Mouse (Mus musculus) layer of hippocampus, adult 11-12 months (tissue): ENCODE results near the gene Atp5g2.
"Not testable (repeated sequence)": the region's sequence is repeated elsewhere in the genome, so short reads cannot be mapped to it uniquely, and the experiment has no call there.

Experiments
- DNase-seq: peaks from one replicate; pipeline ENCODE4 v3.0.0; 2022; ENCODE audit warnings: low spot score

Atp5g2 gene

DNA sequence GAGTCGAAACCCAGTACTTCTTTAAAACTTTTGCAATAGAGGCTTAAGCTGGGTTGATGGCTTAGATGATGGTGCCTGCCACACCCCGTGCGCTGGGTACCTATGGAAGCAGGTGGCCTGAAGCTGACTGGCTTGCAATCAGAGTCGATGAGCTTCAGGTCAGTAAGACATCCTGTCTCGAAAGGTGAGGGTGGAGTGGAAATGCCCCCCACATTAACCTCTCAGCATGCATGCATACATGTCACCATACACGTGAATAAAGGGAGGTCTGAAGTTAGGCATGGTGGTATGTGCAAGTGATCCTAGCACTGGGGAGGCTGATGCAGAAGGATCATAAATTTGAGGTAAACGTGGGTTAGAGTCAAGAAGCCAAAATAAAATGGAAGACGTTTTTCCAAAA lies 2.6 kb downstream of the Atp5g2 start:
- no peak for DNase-seq

DNA sequence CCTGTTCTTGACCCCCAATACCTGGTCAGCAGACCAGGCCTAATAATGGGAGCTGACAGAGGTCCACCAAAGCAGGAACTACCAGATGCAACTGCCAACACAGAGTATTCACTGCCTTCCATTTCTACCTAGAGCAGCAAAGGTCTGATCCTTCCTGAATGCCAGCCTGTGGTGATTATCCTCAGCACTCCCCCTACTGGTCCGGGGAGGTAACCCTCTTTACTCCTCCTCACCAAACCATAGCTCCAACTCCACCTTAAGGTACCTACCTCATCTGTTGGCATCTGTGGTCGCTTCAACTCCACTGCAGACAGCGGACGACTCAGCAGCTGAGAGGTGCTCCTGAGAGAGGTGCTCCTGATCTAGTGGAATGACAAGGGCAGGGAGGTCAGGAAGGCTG lies 6.7 kb downstream of the Atp5g2 start:
- peak; percentile 70 for DNase-seq

DNA sequence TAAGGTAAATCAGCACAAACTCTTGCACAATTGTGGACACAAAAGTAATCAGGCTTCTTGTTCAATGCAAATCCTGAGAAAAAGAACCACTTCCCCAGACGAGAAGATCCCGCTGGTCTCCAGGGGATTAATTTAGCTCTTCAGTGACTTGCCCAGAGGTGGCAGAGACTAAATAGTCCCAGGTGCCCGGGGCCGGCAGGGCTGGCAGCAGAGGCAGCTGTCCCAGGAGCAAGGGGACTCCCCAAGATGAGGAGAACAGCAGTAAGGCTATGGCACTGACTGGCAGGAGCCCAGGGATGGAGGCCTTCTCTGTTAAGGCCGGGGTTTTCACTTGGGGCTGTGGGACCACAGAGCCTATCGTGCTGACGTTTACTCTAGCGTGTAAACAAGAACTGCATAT lies 8.3 kb downstream of the Atp5g2 start:
- no peak for DNase-seq

DNA sequence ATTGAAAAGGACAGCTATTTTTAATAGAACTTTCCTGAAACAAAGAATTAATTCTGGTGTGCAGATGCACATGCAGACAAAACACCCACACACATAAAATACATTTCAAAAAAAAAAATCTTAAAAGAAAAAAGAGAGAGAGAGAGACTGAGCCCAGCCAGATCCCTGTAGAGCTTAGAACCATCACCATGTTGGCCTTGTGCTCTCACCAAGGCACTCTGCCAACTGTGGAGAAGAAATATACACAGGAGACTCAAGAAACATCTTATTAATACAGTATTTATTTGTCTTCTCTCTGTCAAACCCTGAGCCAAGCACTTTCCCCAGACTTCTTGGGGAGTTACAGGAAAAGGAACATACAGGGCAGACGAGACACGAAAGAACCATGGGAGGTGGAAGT lies 9.6 kb downstream of the Atp5g2 start:
- not testable (repeated sequence) for DNase-seq

DNA sequence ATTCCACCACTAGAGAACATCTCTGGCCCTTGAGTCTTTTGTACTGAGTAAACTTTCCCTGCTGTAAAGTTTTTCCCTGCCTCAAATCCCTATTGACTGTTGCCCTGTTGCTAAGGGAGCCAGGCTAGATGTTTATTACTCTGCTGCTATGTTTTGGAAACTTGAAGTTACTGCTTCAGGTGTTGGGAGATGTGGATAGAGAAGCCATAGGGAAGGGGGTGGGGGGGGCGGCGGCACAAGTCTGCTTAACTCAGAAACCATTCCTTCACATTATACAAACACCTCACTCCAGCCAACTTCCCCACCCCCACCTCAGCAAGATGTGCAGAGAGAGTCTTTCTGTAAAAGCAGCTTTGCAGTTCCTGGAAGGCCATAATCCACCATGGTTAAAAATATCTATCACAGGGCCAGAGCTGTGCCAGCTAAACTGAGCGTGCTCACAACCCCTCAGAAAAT lies 14.2 kb downstream of the Atp5g2 start:
- DNase-seq, result no peak

DNA sequence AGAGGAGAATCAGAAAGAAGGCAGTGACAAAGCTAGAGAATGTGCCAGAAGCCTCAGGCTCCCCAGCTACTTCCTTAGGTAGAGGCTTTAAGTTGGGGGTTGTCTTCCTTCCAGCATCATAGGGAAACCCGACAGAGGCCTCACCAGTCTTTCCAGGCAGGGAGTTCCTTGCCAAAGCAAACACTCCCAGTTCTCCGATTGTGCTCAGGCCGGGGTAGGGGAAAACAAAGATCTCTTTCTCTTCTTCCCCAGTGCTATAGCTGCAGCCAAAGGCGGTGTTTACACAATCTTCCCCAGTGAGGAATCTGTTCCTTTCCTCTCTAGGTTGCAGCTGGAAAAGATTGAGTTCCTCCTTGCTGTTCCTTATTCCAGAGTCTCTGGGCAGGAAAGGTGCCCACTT lies 15.5 kb downstream of the Atp5g2 start:
- DNase-seq, result peak; percentile 49

DNA sequence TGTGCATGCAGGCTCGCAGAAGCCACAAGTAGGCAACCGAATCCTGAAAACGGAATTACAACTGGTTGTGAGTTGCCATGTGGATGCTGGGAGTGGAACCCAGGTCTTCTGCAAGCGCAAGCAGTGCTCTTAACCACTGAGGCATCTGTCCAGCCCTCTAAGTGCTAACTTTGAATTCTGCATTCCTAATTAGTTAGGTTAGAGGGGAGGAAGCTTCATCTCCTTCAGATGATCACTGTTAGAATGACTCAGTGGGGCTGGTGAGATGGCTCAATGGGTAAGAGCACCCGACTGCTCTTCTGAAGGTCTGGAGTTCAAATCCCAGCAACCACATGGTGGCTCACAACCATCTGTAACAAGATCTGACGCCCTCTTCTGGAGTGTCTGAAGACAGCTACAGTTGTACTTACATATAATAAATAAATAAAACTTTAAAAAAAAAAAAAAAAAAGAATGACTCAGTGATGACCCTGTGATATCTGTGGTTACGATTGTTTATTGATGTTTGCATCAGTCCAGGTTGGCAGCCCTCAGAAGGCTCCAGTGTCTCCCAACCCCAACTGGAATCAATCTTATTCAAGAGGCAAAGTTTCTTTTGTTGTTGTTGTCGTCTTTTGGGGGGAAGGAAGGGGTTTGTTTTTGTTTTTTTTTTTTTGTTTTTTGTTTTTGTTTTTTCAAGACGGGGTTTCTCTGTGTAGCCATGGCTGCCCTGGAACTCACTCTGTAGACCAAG lies 20.1 kb downstream of the Atp5g2 start:
- DNase-seq, result not testable (repeated sequence)

DNA sequence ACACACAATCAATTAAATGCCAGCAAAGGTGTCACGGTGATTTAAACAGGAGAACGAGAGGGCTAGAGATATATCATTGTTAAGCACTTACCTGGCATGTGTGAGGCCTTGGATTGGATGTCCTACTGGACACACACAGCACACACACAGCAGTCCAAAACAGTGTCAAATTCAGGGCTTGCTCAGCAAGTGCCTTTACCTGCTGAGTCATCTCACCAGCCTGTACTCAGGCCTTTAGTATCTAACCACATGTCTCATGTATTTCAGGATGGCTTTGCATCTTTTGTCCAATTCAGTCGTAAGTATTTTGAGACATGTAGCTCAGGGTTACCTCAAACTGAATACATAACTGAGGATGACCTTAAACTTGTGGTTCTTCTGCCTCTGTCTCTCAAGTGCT lies 21.0 kb downstream of the Atp5g2 start:
- no peak for DNase-seq

DNA sequence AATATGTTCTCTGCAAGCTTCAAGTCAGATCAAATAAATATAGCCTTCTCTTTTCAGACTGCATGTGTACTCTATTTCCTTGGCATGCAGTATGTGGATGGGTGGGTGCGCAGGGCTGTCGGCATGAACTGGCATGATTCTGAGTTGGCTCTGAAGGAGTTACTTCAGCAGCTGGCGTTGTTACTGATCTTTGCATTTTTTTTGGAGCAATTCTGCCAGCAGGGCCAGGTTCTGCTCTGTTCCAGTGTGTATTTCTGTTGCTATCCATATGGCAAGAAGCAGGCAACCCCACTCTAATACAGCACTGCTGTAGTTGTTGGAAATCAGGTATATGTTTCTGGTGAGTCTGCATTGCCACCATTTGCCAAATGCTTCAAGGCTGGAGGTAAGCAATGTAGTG lies 36.3 kb downstream of the Atp5g2 start:
- peak; percentile 69 for DNase-seq

DNA sequence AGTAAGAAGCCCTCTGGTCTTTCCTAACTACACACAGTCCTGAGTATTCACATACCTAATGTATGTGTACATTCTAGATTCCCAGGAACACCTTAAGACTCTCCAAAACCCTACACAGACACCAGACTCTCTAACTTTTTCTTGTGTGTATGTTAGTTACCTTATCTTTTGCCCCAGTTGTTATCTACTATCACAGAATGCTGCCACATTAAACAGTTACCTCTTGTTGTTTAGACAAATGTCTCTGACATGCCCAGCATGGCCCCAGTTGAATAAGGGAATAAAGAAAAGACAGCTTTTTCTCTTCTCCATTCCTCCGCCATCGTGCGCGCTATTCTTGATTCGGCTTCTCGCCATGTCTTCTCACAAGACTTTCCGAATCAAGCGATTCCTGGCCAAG lies 37.5 kb downstream of the Atp5g2 start:
- no peak for DNase-seq

DNA sequence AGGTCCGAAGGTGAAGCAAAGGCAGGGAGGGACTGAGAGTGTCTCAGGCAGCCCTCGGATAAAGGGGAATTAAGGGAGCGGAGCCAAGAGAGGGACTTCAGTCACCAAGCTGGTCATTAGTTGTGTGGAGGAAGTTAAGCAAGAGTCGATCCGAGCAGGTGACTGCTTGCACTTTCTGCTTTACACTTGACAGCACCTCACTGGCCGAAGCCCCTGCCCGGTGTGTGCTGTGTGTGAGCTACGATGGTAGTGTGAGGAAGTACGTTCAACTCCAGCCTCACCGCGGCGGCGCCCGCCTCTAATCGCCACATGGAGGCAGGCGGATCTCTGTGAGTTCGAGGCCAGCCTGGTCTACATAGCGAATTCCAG lies 46.5 kb downstream of the Atp5g2 start:
- no peak for DNase-seq

DNA sequence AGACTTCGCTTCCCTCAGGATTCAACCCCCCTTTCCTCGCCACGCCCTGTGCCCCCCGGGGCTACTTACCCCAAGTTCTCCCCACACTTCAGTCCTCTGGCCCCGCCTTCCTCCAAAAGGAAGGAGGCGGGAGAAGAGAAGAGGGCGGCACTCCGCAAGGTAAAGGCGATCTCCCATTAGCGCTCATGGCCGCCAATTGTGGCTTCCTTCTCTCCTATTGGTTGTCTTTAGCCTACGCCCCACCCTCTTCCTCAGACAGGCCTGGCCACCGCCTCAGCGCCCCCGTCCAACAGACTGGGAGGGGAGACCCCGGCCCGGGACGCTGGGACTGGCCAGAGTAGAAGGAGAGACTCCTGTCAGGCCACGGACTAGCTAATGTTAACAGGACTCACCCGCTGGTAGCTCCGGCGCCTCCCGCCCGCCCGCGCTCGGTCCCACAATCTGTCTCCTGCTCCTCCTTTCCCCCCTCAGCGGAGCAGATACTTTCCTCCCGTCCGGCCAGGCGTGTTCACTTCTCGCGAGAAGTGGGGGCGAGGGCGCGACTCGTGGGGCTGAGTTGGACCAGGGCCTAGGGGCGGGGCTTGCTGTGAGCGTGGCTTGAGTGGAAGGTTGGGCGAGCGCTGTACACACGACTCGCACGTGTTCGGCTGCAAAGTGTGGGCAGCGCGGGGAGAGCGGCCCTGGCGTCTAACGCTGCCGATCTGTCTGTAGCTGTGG lies 47.0 kb downstream of the Atp5g2 start, which contains the start of the genes Gm28047 and Atf7:
Gene Gm28047 (minus strand): TSS at position 98 of the 717 bp plus-strand sequence.
Gene Atf7 (minus strand): TSS at position 495 of the 717 bp plus-strand sequence.
- peak; percentile 99 for DNase-seq

DNA sequence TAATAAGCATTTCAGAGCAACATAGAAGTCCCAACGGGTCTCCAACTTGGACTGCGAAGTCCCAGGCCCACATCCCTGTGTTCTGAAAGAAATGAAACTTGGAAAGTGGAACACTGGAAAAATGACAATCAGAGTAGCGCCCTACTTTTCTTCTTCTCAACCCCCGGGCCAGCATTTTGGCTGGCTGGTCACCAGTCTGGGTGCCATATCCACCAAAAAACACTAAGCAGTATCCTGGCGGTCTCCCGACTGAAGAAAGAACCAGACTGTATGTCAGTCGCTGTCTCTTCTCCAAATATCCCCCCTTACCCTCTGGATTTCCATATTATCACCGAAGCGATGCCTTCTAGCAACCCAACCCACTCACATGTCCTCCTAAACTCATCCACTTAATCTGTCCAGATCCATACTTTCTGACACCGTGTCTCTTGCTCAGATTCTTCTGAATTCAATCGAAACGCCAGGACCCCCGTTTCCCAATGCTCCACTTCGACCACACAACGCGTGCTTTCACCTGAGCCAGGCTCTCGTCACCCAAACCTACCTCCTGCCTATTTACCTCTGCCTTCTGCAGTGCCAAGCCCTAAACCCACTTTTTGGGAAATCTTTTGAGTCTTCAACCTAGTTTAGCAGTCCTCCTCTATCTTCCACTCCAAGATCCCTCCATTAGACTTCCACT lies 47.7 kb downstream of the Atp5g2 start:
- DNase-seq, result no peak

DNA sequence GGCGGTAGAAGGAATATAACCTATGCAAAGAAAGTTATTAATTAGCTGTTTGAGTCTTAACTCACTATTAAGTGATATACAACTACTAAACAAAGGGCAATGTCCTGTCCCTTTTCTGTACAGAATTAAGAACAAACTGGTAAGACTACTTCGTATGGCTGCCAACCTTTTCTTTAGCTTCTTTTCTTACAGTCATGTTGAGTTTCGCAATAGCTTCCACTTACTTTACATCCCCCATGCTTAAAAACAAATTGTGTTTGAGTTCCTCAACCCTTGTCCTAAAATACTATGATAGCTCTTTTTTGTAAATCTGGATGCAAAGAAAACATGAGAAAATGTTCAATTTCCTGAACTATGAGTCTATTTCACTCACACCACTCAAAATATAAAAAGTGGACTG lies 49.0 kb downstream of the Atp5g2 start:
- no peak for DNase-seq

DNA sequence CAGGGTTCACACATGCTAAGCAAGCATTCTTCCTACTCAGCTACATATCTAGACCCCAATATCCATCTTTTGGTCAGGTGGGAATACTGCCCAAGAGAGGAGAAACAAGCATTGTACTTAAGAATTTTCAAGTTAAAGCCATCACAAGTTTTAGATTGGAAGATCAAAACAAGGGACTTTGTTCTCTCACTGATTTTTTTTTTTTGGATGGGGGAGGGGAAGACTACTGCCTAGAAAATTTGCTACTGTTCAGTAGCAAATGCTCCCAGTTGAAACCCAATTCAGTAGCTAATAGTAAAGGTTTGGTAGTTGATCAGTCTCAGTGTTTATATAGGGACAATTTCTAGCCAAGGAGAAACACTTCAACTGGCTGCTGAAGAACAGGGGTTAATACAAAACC lies 49.6 kb downstream of the Atp5g2 start:
- no peak for DNase-seq

DNA sequence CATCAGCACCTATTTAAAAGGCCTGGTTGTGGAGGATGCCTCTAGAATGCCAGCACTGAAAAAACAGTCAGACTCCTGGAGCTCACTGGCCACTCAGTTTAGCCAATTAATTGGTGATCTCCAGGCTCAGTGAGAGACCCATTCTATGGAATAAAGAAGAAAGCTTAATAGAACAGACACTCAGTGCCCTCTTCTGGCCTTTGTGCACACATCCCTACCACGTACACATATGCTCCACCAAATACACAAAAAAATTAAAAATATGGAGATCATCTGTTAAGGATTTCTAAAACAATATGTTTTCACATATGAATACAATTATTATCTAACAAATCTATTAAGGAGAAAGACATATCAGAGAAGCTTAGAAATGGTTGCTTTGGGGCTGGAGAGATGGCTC lies 51.4 kb downstream of the Atp5g2 start:
- DNase-seq, result no peak

DNA sequence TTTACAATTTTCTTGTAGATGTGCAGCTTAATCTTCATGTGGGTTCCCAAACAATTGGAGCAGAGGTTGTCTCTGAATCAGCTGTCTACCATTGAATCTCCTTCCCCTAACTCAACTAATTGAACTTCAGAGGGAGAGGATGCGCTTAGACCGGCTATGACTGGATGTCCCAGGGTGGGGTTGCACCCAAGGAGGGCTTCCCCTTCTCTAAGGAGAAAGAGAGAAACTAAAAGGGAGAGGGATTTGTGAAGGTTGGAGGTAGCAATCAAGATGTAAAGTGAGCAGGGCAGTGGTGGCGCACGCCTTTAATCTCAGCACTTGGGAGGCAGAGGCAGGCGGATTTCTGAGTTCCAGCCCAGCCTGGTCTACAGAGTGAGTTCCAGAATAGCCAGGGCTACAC lies 52.7 kb downstream of the Atp5g2 start:
- DNase-seq, result no peak

DNA sequence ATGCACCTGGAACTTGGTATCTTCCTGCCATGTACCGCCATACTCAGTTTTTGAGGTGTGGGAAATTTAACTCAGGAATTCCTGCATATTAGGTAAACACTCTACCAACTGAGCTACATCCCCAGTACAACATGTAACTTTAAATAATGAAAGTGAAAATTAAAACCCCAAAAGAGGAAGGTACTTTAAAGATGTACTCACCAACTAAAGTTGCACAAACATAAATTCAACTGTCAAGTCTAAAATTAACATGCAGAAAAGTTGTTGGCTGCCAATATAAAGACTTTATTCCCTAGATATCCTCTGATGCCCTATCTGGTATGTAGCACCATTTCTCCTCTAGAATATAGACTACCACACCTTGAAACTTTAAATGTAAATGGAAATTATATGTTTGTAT lies 54.5 kb downstream of the Atp5g2 start:
- no peak for DNase-seq

DNA sequence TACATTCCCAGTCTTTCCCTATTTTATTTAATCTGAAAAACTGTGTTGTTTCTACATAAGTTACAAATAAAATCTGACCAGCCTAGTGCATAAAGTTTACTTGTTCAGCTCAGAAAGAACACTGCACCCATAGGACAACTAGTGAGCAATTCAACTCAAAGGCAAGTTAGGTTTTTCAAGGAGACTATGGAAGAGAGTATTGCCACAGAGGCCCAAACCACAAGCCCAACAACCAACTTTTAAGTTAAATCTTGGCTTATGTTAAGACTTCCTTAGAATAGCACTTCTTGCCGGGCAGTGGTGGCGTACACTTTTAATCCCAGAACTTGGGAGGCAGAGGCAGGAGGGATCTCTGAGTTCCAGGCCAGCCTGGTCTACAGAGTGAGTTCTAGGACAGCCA lies 56.0 kb downstream of the Atp5g2 start:
- no peak for DNase-seq

DNA sequence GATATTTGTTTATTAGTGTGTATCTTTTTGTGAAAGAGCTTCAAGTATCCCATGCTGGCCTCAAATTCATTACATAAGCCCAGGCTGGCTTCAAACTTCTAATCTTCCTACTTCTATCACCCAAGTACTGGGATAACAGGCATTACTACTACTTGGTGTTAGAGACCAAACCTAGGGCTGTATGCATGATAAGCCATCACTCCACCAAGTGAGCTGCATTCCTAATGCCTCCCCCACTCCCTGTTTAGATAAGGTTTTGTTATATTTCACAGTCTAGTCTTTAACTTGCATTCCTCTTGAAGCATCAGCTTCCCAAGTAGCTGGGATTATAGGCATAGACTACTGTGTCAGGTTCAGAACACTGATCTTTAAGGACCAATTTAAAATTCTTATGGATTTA lies 57.9 kb downstream of the Atp5g2 start:
- DNase-seq, result no peak

DNA sequence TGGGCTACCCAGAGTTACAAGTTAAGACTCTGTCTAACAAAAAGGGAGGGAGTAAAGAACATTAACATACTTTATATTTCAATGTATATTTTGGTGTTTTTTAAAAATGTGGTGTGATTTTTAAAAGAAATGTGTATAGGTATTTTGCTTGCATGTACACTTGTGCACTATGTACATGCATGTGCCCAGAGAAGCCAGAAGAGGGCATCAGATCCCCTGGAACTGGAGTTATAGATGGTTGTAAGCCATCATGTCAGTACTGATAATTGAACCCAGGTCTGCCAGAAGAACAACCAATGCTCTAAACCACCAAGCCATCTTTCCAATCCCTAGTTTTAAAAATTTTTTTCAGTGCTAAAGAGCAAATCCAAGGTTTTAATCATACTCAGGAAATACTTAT lies 59.2 kb downstream of the Atp5g2 start:
- no peak for DNase-seq
